Mouse (Mus musculus) heart, embryonic 10.5 days (tissue): ENCODE measurements around the gene Map2k6. TPM values are rescaled to one million over a fixed set of nuclear protein-coding genes. Genes with fewer than 3 reads are reported as not detected.

ENCODE experiments used
- DNase-seq: peaks from one replicate; pipeline ENCODE4 v3.0.0-alpha.2; 2017; ENCODE audit warnings: low spot score
- H3K27ac ChIP-seq: fragments of 300-500 bp; sonication (generic); 2 replicates; pipeline ENCODE4 v1.5.1; 2016; ENCODE audit warnings: mild to moderate bottlenecking
- H3K27me3 ChIP-seq: fragments of 300-500 bp; sonication (generic); 2 replicates; pipeline ENCODE4 v1.6.1; 2016; ENCODE audit warnings: mild to moderate bottlenecking; ENCODE audit not compliant: poor library complexity, insufficient read depth, severe bottlenecking
- H3K36me3 ChIP-seq: fragments of 300-500 bp; sonication (generic); 2 replicates; pipeline ENCODE4 v1.6.1; 2016; ENCODE audit warnings: mild to moderate bottlenecking, moderate library complexity
- H3K4me1 ChIP-seq: fragments of 300-500 bp; sonication (generic); 2 replicates; pipeline ENCODE4 v1.6.1; 2016; ENCODE audit warnings: mild to moderate bottlenecking
- H3K4me3 ChIP-seq: fragments of 300-500 bp; sonication (generic); 2 replicates; pipeline ENCODE4 v1.5.1; 2016; ENCODE audit warnings: mild to moderate bottlenecking, moderate library complexity
- H3K9me3 ChIP-seq: fragments of 300-500 bp; sonication (generic); 2 replicates; pipeline ENCODE4 v1.6.1; 2016; ENCODE audit warnings: mild to moderate bottlenecking, moderate library complexity
- WGBS: fragments of 180-500 bp; shearing (Covaris S2); methylation state at CpG from one replicate; pipeline ENCODE4 v1.1.7; 2016; 5-methylcytosine and 5-hydroxymethylcytosine counted together
- polyA plus RNA-seq: library from polyadenylated mRNA; unstranded; fragments of >200 nt; fragmentation: Nextera tagmentation; extraction: Ambion mirVana; gene quantifications from 2 replicates; pipeline ENCODE4 v1.2.1, GENCODE M21; 2016

Map2k6 gene
- polyA plus RNA-seq, 1 experiment from 2014 or later: 22.5 TPM

GRCm38 (mm10) chr11:110380310-110380668 lies 18.6 kb upstream of the Map2k6 start:
- WGBS: 29% methylated on average over 15 of the region's 15 CpGs
- H3K9me3 ChIP-seq: no peaks in the 10 kb centered on the region
- peaks cover 8% of the 10 kb centered on the region for H3K4me1 ChIP-seq
- no peaks in the 10 kb centered on the region for H3K36me3 ChIP-seq
- H3K27ac ChIP-seq: peak overlapping the region; percentile 81
- H3K4me3 ChIP-seq: peak overlapping the region; percentile 58
- H3K27me3 ChIP-seq: no peaks in the 10 kb centered on the region
- DNase-seq: no peak

- no peaks in the 10 kb centered on the region for H3K36me3 ChIP-seq
- H3K9me3 ChIP-seq: no peaks in the 10 kb centered on the region
- H3K27me3 ChIP-seq: no peaks in the 10 kb centered on the region
- no peaks in the 10 kb centered on the region for H3K4me1 ChIP-seq
- H3K27ac ChIP-seq: no peak overlapping the region
- H3K4me3 ChIP-seq: no peak overlapping the region
- 75% methylated on average over 2 of the region's 2 CpGs for WGBS
- DNase-seq: no peak
These were observed 13.4 kb upstream of the Map2k6 start for GRCm38 (mm10) chr11:110385487-110385886.

GRCm38 (mm10) chr11:110392763-110393162 lies 6.2 kb upstream of the Map2k6 start:
- Histone ChIP-seq H3K36me3 (no peaks in the 10 kb centered on the region), H3K4me1 (peaks cover 17% of the 10 kb centered on the region; the same call in 1 of the 2 replicates), H3K9me3 (no peaks in the 10 kb centered on the region), H3K4me3 (no peak overlapping the region), H3K27me3 (peaks cover 8% of the 10 kb centered on the region), H3K27ac (no peak overlapping the region)
- 85% methylated on average over 3 of the region's 3 CpGs for WGBS
- DNase-seq: no peak

GRCm38 (mm10) chr11:110394788-110395452 lies 4.0 kb upstream of the Map2k6 start:
- Histone ChIP-seq H3K27me3 (peaks cover 8% of the 10 kb centered on the region), H3K9me3 (no peaks in the 10 kb centered on the region), H3K36me3 (no peaks in the 10 kb centered on the region), H3K4me3 (no peak overlapping the region), H3K27ac (no peak overlapping the region), H3K4me1 (peaks cover 17% of the 10 kb centered on the region; the same call in 1 of the 2 replicates)
- DNase-seq: no peak
- 68% methylated on average over 5 of the region's 5 CpGs for WGBS

GRCm38 (mm10) chr11:110396085-110396484 lies 2.8 kb upstream of the Map2k6 start:
- 0 out of 2 replicates have a peak overlapping the region, but pooled peaks have one; percentile 23 for H3K4me3 ChIP-seq
- WGBS: 46% methylated on average over 19 of the region's 19 CpGs

GRCm38 (mm10) chr11:110399240-110400150 lies 573 bp downstream of the Map2k6 start:
- no peak for DNase-seq
- peaks cover 8% of the 10 kb centered on the region for H3K27me3 ChIP-seq
- no peaks in the 10 kb centered on the region for H3K36me3 ChIP-seq
- H3K4me3 ChIP-seq: peak overlapping the region; percentile 70
- H3K9me3 ChIP-seq: no peaks in the 10 kb centered on the region
- H3K4me1 ChIP-seq: peaks cover 12% of the 10 kb centered on the region; the same call in 1 of the 2 replicates
- H3K27ac ChIP-seq: peak overlapping the region; percentile 60
- 18% methylated on average over 15 of the region's 15 CpGs for WGBS

More at GRCm38 (mm10) chr11:110396085-110396484, 2.8 kb upstream of the Map2k6 start:
- Histone ChIP-seq H3K27ac (no peak overlapping the region), H3K36me3 (no peaks in the 10 kb centered on the region), H3K9me3 (no peaks in the 10 kb centered on the region), H3K4me1 (peaks cover 17% of the 10 kb centered on the region; the same call in 1 of the 2 replicates), H3K27me3 (peaks cover 8% of the 10 kb centered on the region)
- DNase-seq: no peak

- 81% methylated on average over 1 of the region's 1 CpGs for WGBS
- Histone ChIP-seq H3K9me3 (no peaks in the 10 kb centered on the region), H3K27ac (no peak overlapping the region), H3K36me3 (no peaks in the 10 kb centered on the region), H3K27me3 (peaks cover 4% of the 10 kb centered on the region), H3K4me3 (peak overlapping the region; percentile 70), H3K4me1 (peaks cover 7% of the 10 kb centered on the region; the same call in 1 of the 2 replicates)
- no peak for DNase-seq
These were observed 1.4 kb downstream of the Map2k6 start for GRCm38 (mm10) chr11:110400283-110400682.

- no peaks in the 10 kb centered on the region for H3K9me3 ChIP-seq
- H3K27ac ChIP-seq: no peak overlapping the region
- no peak for DNase-seq
- 60% methylated on average over 3 of the region's 3 CpGs for WGBS
- no peaks in the 10 kb centered on the region for H3K27me3 ChIP-seq
- H3K4me3 ChIP-seq: no peak overlapping the region
- H3K36me3 ChIP-seq: no peaks in the 10 kb centered on the region
- H3K4me1 ChIP-seq: peaks cover 4% of the 10 kb centered on the region; the same call in 1 of the 2 replicates
These were observed 3.7 kb downstream of the Map2k6 start for GRCm38 (mm10) chr11:110402671-110403070.

GRCm38 (mm10) chr11:110403602-110404001 lies 4.7 kb downstream of the Map2k6 start:
- Histone ChIP-seq H3K9me3 (no peaks in the 10 kb centered on the region), H3K36me3 (no peaks in the 10 kb centered on the region), H3K27ac (no peak overlapping the region), H3K27me3 (no peaks in the 10 kb centered on the region), H3K4me1 (peaks cover 4% of the 10 kb centered on the region; the same call in 1 of the 2 replicates), H3K4me3 (no peak overlapping the region)
- DNase-seq: no peak
- WGBS: 63% methylated on average over 2 of the region's 2 CpGs

GRCm38 (mm10) chr11:110405607-110406006 lies 6.7 kb downstream of the Map2k6 start:
- DNase-seq: no peak
- Histone ChIP-seq H3K27me3 (no peaks in the 10 kb centered on the region), H3K4me3 (no peak overlapping the region), H3K36me3 (no peaks in the 10 kb centered on the region), H3K4me1 (peaks cover 4% of the 10 kb centered on the region; the same call in 1 of the 2 replicates), H3K27ac (no peak overlapping the region), H3K9me3 (no peaks in the 10 kb centered on the region)
- WGBS: 71% methylated on average over 9 of the region's 9 CpGs

GRCm38 (mm10) chr11:110409131-110409530 lies 10.2 kb downstream of the Map2k6 start:
- Histone ChIP-seq H3K36me3 (0 out of 2 replicates have a peak, but pooled peaks cover 2% of the 10 kb centered on the region), H3K4me1 (0 out of 2 replicates have a peak, but pooled peaks cover 4% of the 10 kb centered on the region), H3K4me3 (no peak overlapping the region), H3K9me3 (no peaks in the 10 kb centered on the region), H3K27me3 (no peaks in the 10 kb centered on the region), H3K27ac (no peak overlapping the region)
- 87% methylated on average over 12 of the region's 12 CpGs for WGBS
- DNase-seq: no peak

- Histone ChIP-seq H3K4me1 (0 out of 2 replicates have a peak, but pooled peaks cover 4% of the 10 kb centered on the region), H3K27ac (no peak overlapping the region), H3K9me3 (no peaks in the 10 kb centered on the region), H3K4me3 (no peak overlapping the region), H3K27me3 (no peaks in the 10 kb centered on the region), H3K36me3 (0 out of 2 replicates have a peak, but pooled peaks cover 2% of the 10 kb centered on the region)
- DNase-seq: no peak
- WGBS: 69% methylated on average over 9 of the region's 9 CpGs
These were observed 10.9 kb downstream of the Map2k6 start for GRCm38 (mm10) chr11:110409776-110410175.

GRCm38 (mm10) chr11:110411596-110411995 lies 12.7 kb downstream of the Map2k6 start:
- Histone ChIP-seq H3K4me3 (no peak overlapping the region), H3K27ac (no peak overlapping the region), H3K9me3 (no peaks in the 10 kb centered on the region), H3K36me3 (0 out of 2 replicates have a peak, but pooled peaks cover 2% of the 10 kb centered on the region), H3K27me3 (no peaks in the 10 kb centered on the region), H3K4me1 (no peaks in the 10 kb centered on the region)
- DNase-seq: no peak
- 92% methylated on average over 13 of the region's 13 CpGs for WGBS
